Mouse (Mus musculus): ENCODE data around the gene Napsa.

GRCm38 (mm10) chr7:44565414-44565813, 6.8 kb upstream of the Napsa start:
- no peak for TF ChIP-seq EP300 (optimal IDR thresholded peaks at IDR 0.05)
- TF ChIP-seq CTCF (IDR thresholded peaks at IDR 0.05; ENCODE audit: low read depth) = no peak

Measured in stomach, postnatal 0 days (tissue).